Mouse (Mus musculus) spleen, adult 2 months (tissue): Measurements from ENCODE around the gene Lrmda. TPM values are rescaled to one million over a fixed set of nuclear protein-coding genes. Genes with fewer than 3 reads are reported as not detected.

ENCODE experiments used
- DNase-seq, 2 experiments: peaks; one replicate each; pipeline versions ENCODE4 v3.0.0 to v3.0.0-alpha.2; 2012 to 2021; ENCODE audit warnings: low spot score in 2 of 2, low read depth in 1 of 2
- H3K27ac ChIP-seq: fragments of 200-500 bp; 2 replicates; pipeline ENCODE4 v1.5.1; 2012; ENCODE audit warnings: low read length, inconsistent platforms; ENCODE audit not compliant: insufficient read depth
- H3K27me3 ChIP-seq: fragments of 200-500 bp; 2 replicates; pipeline ENCODE4 v1.6.1; 2012; ENCODE audit warnings: mild to moderate bottlenecking, moderate library complexity, low read length, inconsistent platforms; ENCODE audit not compliant: control insufficient read depth, insufficient read depth
- H3K36me3 ChIP-seq: fragments of 200-500 bp; 2 replicates; pipeline ENCODE4 v1.6.1; 2012; ENCODE audit warnings: mild to moderate bottlenecking, low read length, inconsistent platforms; ENCODE audit not compliant: control insufficient read depth, insufficient read depth
- H3K4me1 ChIP-seq: fragments of 200-500 bp; 2 replicates; pipeline ENCODE4 v1.6.1; 2011; ENCODE audit warnings: inconsistent platforms; ENCODE audit not compliant: control insufficient read depth, insufficient read depth, insufficient read length
- H3K4me3 ChIP-seq: fragments of 200-500 bp; 2 replicates; pipeline ENCODE4 v1.5.1; 2011; ENCODE audit warnings: mild to moderate bottlenecking, inconsistent platforms; ENCODE audit not compliant: insufficient read depth, insufficient read length; ENCODE audit errors: extremely low read depth
- CTCF ChIP-seq: fragments of 200-500 bp; IDR thresholded peaks from 2 replicates; pipeline ENCODE4 v1.5.1; 2011; ENCODE audit warnings: mild to moderate bottlenecking, inconsistent platforms; ENCODE audit not compliant: insufficient read depth, insufficient read length, insufficient replicate concordance; ENCODE audit errors: extremely low read depth
- POLR2A ChIP-seq: fragments of 200-500 bp; IDR thresholded peaks from 2 replicates; pipeline ENCODE4 v1.6.1; 2011; ENCODE audit warnings: low read depth, low read length, inconsistent platforms
- WGBS: fragments of 180-500 bp; shearing (Covaris S2); methylation state at CpG from one replicate; pipeline ENCODE4 v1.1.7; 2018; 5-methylcytosine and 5-hydroxymethylcytosine counted together
- polyA plus RNA-seq: library from polyadenylated mRNA; depleted of rRNA; stranded (reverse); fragments of >200 nt; gene quantifications from 2 replicates; pipeline ENCODE4 v1.2.3, GENCODE M21; 2012

The Lrmda gene
- polyA plus RNA-seq, 1 experiment, result 0.37 TPM

DNA sequence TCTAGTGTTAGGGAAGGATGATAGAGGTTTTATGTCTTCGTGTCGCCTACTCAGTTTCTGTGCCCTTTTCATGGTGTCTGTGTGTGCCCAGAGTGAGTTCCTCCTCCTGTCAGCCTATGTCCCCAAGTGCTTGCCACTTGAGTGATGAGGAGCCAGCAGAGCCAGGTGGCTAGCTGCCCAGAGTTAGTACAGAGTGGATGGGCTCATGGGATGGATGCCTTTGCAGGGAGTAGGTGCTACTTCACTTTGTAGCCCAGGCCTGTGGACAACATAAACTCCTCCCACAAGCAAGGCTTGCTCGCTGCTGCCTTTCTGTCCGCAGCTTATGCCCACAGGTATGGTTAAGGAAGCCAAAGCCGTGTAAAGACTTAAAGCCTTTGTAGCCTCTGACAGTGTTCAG lies 387.1 kb downstream of the Lrmda start:
- Histone ChIP-seq H3K36me3 (no peaks in the 10 kb centered on the region), H3K27ac (no peak overlapping the region), H3K27me3 (no peaks in the 10 kb centered on the region), H3K4me1 (no peaks in the 10 kb centered on the region), H3K4me3 (no peak overlapping the region)
- WGBS, result 93% methylated on average over 5 of the region's 5 CpGs
- DNase-seq, result no peak
- TF ChIP-seq POLR2A (no peak), CTCF (no peak)

DNA sequence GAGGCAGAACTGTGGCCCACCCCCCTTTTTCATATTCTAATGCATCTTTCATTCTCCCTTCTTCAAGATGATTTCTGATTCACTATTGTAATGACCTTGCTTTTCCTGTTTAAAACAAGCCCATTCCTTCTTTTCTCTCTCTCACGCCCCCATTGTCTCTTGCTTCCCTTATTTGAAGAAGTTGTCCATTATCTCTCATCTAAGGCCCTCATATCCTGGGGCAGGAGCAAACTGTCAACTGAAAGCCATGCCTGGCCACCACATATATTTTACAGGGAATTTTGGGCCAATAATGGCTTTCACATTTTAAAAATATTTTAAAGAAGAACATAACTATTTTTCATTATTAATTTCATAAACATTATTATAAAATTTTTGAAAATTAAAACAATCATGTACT lies 391.3 kb downstream of the Lrmda start:
- Histone ChIP-seq H3K27me3 (no peaks in the 10 kb centered on the region), H3K4me1 (no peaks in the 10 kb centered on the region), H3K4me3 (no peak overlapping the region), H3K36me3 (no peaks in the 10 kb centered on the region), H3K27ac (no peak overlapping the region)
- DNase-seq, result no peak
- TF ChIP-seq POLR2A, result no peak
- no peak for TF ChIP-seq CTCF
- WGBS, result 96% methylated on average over 1 of the region's 1 CpGs

DNA sequence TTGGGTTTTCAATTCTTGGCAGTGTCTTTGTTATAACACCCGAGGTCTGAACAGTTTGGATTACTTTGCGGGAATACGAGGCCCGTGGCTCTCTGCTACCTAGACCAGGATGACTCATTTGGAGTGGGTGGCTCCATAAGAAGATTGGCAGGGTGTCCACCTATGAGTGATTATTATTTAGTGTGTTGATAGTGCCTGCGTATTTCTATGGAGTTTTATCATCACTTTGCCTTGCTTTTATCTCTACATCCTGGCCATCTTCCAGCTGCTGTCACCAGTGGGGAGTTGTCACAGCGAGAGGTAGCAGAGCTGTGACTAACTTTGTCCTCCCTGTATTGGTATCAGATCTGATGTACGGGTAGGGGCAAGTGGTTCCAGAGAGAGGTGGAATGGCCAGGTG lies 393.7 kb downstream of the Lrmda start:
- DNase-seq, result no peak
- H3K36me3 ChIP-seq, result no peaks in the 10 kb centered on the region
- no peaks in the 10 kb centered on the region for H3K4me1 ChIP-seq
- H3K27me3 ChIP-seq, result no peaks in the 10 kb centered on the region
- WGBS, result 85% methylated on average over 7 of the region's 7 CpGs
- H3K4me3 ChIP-seq, result no peak overlapping the region
- TF ChIP-seq CTCF, result no peak
- H3K27ac ChIP-seq, result no peak overlapping the region

DNA sequence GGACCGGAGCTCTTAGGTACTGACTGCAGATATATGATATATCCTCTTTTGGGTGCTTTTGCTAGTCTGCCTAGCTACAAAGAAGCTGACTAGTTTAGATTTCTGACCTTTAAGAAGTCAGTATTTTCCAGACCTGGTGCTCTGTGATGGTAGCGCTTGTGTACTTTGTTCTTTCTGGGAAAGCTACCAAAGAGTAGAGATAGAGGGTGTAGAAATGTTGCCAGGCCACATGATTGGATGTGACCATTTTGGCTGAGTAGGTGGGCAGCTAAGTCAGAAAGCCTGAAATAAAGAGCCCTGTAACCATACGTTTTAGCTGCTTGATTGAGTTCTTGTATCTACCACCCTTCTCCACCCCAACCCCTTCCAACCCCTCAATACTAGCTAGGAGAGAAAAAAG lies 398.2 kb downstream of the Lrmda start:
- TF ChIP-seq POLR2A, result no peak
- Histone ChIP-seq H3K4me1 (no peaks in the 10 kb centered on the region), H3K36me3 (no peaks in the 10 kb centered on the region), H3K4me3 (no peak overlapping the region), H3K27ac (no peak overlapping the region), H3K27me3 (no peaks in the 10 kb centered on the region)
- no peak for DNase-seq
- 95% methylated on average over 3 of the region's 3 CpGs for WGBS

DNA sequence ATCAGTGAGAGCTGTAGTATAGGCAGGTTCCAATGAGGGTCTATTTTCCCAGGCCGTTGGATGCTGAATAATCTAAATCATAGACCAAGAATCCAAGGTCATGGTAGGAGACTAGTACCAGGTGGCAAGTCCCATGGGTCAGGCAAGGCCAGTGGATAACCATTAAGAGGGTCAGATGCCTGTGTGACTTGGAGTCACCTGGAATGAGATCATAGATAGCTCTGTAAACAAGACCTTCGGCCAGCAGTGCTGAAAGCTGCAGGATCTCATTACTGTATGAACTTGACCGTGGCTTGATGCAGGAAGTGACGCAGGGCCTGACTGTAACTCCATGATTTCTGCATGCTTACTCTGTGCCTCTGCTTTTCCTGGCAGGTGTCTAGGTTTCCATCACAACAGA lies 402.2 kb downstream of the Lrmda start:
- Histone ChIP-seq H3K36me3 (no peaks in the 10 kb centered on the region), H3K4me1 (no peaks in the 10 kb centered on the region), H3K4me3 (no peak overlapping the region), H3K27ac (no peak overlapping the region), H3K27me3 (no peaks in the 10 kb centered on the region)
- WGBS, result 96% methylated on average over 4 of the region's 4 CpGs
- DNase-seq, result no peak
- TF ChIP-seq CTCF (no peak), POLR2A (no peak)

DNA sequence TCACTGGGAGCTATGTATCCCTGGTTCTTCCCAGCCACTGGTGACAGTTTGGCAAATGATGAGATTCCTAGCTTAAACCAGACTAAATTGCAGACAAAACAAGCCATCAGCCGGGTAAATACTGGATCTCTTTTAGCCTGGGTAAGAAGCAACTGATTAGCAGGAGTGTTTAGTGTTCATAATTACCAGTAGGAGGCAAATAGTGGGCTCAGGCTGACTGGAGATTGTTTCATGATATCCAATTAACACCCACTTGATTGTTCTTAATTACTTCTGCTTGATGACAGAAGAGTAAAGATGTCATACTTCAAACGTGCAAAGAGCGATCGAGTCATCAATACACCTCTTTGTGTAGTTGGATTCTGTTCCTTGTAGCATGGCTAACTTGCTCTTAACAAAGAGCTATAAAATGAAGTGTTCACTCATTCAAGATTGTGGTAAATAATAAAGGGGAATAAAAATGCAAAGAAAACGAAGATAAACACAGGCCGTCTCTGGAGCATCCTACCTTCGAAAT lies 405.6 kb downstream of the Lrmda start:
- Histone ChIP-seq H3K4me3 (no peak overlapping the region), H3K27me3 (no peaks in the 10 kb centered on the region), H3K36me3 (no peaks in the 10 kb centered on the region), H3K27ac (no peak overlapping the region), H3K4me1 (no peaks in the 10 kb centered on the region)
- TF ChIP-seq POLR2A, result no peak
- TF ChIP-seq CTCF, result no peak
- 92% methylated on average over 7 of the region's 7 CpGs for whole genome bisulfite sequencing
- no peak for DNase-seq

DNA sequence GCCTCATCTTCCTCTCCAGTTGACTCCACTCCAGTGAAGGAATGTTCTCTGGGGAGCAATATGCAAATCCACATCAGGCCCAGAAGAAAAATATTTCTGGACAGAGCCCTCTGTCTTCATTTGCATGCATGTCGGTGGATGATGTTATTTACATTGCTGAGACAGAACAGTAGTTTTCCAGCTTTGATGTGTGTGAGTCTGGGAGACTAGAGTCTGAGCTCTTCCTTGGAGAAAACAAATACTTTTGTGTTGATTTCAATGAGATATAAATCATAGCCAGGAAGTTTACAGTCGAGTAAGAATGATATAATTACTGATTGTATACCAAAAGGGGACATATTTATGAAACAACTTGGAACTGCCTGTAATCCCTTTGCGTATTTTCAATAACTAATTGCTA lies 415.9 kb downstream of the Lrmda start:
- TF ChIP-seq POLR2A, result no peak
- TF ChIP-seq CTCF, result no peak
- 60% methylated on average over 3 of the region's 3 CpGs for WGBS

More for the DNA sequence above, 415.9 kb downstream of the Lrmda start:
- no peaks in the 10 kb centered on the region for H3K4me1 ChIP-seq
- no peak for DNase-seq
- no peaks in the 10 kb centered on the region for H3K27me3 ChIP-seq
- no peak overlapping the region for H3K4me3 ChIP-seq
- no peak overlapping the region for H3K27ac ChIP-seq
- no peaks in the 10 kb centered on the region for H3K36me3 ChIP-seq
